Mouse (Mus musculus): ENCODE data around the gene Btbd35f17. TPM values are rescaled to one million over a fixed set of nuclear protein-coding genes. Genes with fewer than 3 reads are reported as not detected.
"Not testable (repeated sequence)": the region's sequence is repeated elsewhere in the genome, so short reads cannot be mapped to it uniquely, and the experiment has no call there.

Gene Btbd35f17
- not detected in 2 replicates for polyA plus RNA-seq (2015; fragmentation: Nextera tagmentation; extraction: Ambion mirVana)

DNA sequence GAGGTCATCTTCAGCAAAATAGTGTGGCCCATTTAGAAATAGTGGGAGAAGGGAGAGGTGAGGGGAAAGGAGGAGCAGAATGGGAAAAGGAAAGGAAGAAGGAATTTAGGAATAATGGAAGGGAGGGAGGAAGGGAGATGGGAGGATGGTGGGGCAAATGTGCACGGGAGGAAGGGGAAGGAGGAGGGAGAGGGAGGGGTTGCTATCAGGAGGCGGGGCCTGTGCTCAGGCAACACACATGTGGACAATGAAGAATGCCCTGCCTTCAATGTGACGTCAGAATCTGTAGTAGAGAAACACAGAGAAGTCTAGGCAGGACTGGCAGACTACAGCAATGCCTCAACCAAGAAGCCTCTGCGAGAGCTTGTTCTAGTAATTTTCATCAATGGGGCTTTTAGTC lies at the start of gene Btbd35f17:
Btbd35f17 (plus strand) TSS at position 301 of the 400 bp plus-strand sequence.
- not testable (repeated sequence) for H3K9ac ChIP-seq; H3K9me3 ChIP-seq; H3K36me3 ChIP-seq; H3K27ac ChIP-seq; H3K4me1 ChIP-seq; ATAC-seq (ENCODE audit: insufficient read depth, low FRiP score, low read depth); H3K4me2 ChIP-seq; H3K27me3 ChIP-seq (replicated peaks); H3K4me3 ChIP-seq (replicated peaks)
- WGBS, result 82% methylated on average over 1 of the region's 4 CpGs

Other genes with a start within 250 kb of the Btbd35f17 start
- not detected in 2 replicates for gene Btbd35f28, start 174.1 kb upstream of the Btbd35f17 start, polyA plus RNA-seq (2015; fragmentation: Nextera tagmentation; extraction: Ambion mirVana)
- gene Btbd35f20, start 79.4 kb upstream of the Btbd35f17 start, polyA plus RNA-seq (2015; fragmentation: Nextera tagmentation; extraction: Ambion mirVana), result not detected in 2 replicates

Data from stomach, embryonic 15.5 days (tissue).